Mouse (Mus musculus) testis, adult 10 weeks (tissue): Measurements from ENCODE around the gene Orm1. TPM values are rescaled to one million over a fixed set of nuclear protein-coding genes. Genes with fewer than 3 reads are reported as not detected.

Experiments used
- polyA plus RNA-seq: library from polyadenylated mRNA; stranded (reverse); fragments of 350-450 nt; fragmentation: Illumina TruSeq; extraction: RNeasy Lipid Tissue Mini Kit (QIAGEN cat#74804); gene quantifications from one replicate; pipeline ENCODE4 v1.2.3, GENCODE M21; 2014; ENCODE audit warnings: low read depth, low replicate concordance

Orm1 gene
- polyA plus RNA-seq = 0.71 TPM

DNA sequence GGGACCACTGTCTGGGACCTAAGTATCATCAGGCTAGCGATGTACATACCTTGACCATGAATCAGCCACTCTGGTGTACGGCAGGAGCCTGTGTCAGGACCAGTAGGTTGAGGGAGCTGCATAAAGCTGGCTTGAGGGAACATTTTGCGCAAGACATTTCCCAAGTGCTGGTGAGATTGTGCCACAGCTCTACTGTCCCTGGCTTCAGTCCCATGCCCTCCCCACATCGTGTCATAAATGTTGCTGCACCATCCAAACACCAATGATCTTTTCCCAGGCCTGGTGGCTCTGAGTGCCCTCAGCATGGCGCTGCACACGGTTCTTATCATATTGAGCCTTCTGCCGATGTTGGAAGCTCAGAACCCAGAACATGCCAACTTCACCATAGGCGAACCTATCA lies at the start of gene Orm1:
TSS of gene Orm1 (plus strand) at position 266 of the 400 bp plus-strand sequence.

DNA sequence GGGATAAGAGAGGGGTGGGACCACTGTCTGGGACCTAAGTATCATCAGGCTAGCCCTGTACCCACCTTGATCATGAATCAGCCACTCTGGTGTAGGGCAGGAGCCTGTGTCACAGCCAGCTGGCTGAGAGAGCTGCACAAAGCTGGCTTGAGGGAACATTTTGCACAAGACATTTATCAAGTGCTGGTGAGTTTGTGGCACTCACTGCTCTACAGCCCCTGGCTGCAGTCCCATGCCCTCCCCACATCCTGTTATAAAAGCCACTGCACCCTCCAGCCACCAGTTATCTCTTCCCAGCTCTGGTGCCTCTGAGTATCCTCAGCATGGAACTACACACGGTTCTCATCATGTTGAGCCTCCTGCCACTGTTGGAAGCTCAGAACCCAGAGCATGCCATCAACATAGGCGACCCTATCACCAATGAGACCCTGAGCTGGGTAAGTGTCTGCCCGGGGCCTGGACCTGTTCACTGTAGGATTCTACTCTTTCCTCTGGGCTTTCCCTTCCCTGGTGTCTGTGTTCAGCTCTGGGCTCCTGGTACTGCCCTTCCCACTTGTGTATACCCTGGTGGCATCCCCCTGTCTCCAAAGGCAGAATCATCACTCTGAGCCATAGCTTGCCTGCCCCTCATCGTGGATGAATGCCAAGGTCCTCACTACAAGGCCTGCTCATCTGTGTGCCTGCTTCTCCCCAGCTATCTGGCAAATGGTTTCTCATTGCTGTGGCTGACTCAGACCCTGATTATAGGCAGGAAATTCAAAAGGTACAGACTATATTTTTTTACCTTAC lies 11.7 kb downstream of the Orm1 start, which contains the start of gene Orm3:
TSS of gene Orm3 (plus strand) at position 286 of the 789 bp plus-strand sequence.

DNA sequence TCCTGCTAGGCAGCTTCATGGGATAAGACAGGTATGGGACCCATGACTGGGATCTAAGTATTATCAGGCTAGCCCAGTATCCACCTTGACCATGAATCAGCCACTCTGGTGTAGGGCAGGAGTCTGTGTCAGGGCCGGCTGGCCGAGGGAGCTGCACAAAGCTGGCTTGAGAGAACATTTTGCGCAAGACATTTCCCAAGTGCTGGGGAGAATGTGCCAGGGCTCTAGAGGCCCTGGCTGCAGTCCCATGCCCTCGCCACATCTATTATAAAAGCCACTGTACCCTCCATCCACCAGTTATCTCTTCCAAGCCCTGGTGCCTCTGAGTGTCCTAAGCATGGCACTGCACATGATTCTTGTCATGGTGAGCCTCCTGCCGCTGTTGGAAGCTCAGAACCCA lies 17.8 kb downstream of the Orm1 start, which contains the start of gene Orm2:
TSS of gene Orm2 (plus strand) at position 300 of the 400 bp plus-strand sequence.

Other genes starting within 250 kb of the Orm1 start
- gene Ambp, start 189.8 kb upstream of the Orm1 start, polyA plus RNA-seq = 0.48 TPM
- gene Kif12, start 172.4 kb upstream of the Orm1 start, polyA plus RNA-seq = not detected
- gene Col27a1, start 130.6 kb upstream of the Orm1 start, polyA plus RNA-seq = 1.3 TPM
- not detected for gene Orm3, start 11.6 kb downstream of the Orm1 start, polyA plus RNA-seq
- gene Orm2, start 17.9 kb downstream of the Orm1 start, polyA plus RNA-seq = not detected
- gene Akna, start 58.8 kb downstream of the Orm1 start, polyA plus RNA-seq = 1.6 TPM
- gene Whrn, start 151.4 kb downstream of the Orm1 start, polyA plus RNA-seq = 2.3 TPM
- 175 TPM for gene Atp6v1g1, start 200.2 kb downstream of the Orm1 start, polyA plus RNA-seq
- 1.8 TPM for gene Tmem268, start 214.2 kb downstream of the Orm1 start, polyA plus RNA-seq